Mouse (Mus musculus) E14TG2a.4 (cell line): ENCODE data around the gene Olfr1110.

Experiments
- CTCF ChIP-seq: conservative IDR thresholded peaks from 2 replicates; pipeline ENCODE4 v1.5.1; 2014; ENCODE audit warnings: low read length
- POU5F1 ChIP-seq: IDR thresholded peaks from 2 replicates; pipeline ENCODE4 v1.6.1; 2014; ENCODE audit warnings: low read length, borderline replicate concordance

GRCm38 (mm10) chr2:87095908-87096307 lies 44.2 kb downstream of the Olfr1110 start, which contains the start of gene Olfr1109:
- TF ChIP-seq POU5F1 (no peak), CTCF (no peak)
